Mouse (Mus musculus) activated CD4-positive, CD25-positive, alpha-beta regulatory T cell, adult 9 weeks (primary cell): Measurements from ENCODE around the gene Mindy3. TPM values are rescaled to one million over a fixed set of nuclear protein-coding genes. Genes with fewer than 3 reads are reported as not detected.

Source experiments
- polyA plus RNA-seq: library from polyadenylated mRNA; unstranded; fragments of 100-300 nt; shearing (Covaris generic); gene quantifications from one replicate; pipeline ENCODE4 v1.2.1, GENCODE M21; 2017

The Mindy3 gene
- 53.6 TPM for polyA plus RNA-seq

GRCm38 (mm10) chr2:12419262-12419655 is at the start of gene Mindy3:
Gene Mindy3, minus strand, starts transcription at chr2:12419470.

GRCm38 (mm10) chr2:12301431-12302170 is 117.7 kb downstream of the Mindy3 start, which contains the start of gene Itga8:
Gene Itga8, minus strand, starts transcription at chr2:12301922.

Other genes with a start within 250 kb of the Mindy3 start
- not detected for gene Itga8, start 117.5 kb downstream of the Mindy3 start, polyA plus RNA-seq